Mouse (Mus musculus) heart, embryonic 13.5 days (tissue): Measurements from ENCODE around the gene Plxnb3. TPM values are rescaled to one million over a fixed set of nuclear protein-coding genes. Genes with fewer than 3 reads are reported as not detected.

Experiments used
- ATAC-seq: fragments of 200-750 bp; cut with Nextera tagmentation; 2 replicates; pipeline ENCODE4 v1.8.0; 2017; ENCODE audit warnings: moderate TSS enrichment; ENCODE audit not compliant: insufficient number of reproducible peaks, low FRiP score, low TSS enrichment; ENCODE audit errors: extremely low read depth
- H3K27ac ChIP-seq: fragments of 300-500 bp; sonication (generic); replicated peaks from 2 replicates; pipeline ENCODE4 v1.5.1; 2015; ENCODE audit warnings: moderate library complexity, mild to moderate bottlenecking, inconsistent platforms
- H3K27me3 ChIP-seq: fragments of 300-500 bp; sonication (generic); replicated peaks from 2 replicates; pipeline ENCODE4 v1.6.1; 2015; ENCODE audit warnings: mild to moderate bottlenecking, inconsistent platforms
- H3K36me3 ChIP-seq: fragments of 300-500 bp; sonication (generic); 2 replicates; pipeline ENCODE4 v1.6.1; 2015; ENCODE audit warnings: mild to moderate bottlenecking, inconsistent platforms
- H3K4me1 ChIP-seq: fragments of 300-500 bp; sonication (generic); 2 replicates; pipeline ENCODE4 v1.6.1; 2015; ENCODE audit warnings: inconsistent platforms
- H3K4me2 ChIP-seq: fragments of 300-500 bp; sonication (generic); 2 replicates; pipeline ENCODE4 v1.6.1; 2015; ENCODE audit warnings: inconsistent platforms, mild to moderate bottlenecking, moderate library complexity
- H3K4me3 ChIP-seq: fragments of 300-500 bp; sonication (generic); 2 replicates; pipeline ENCODE4 v1.5.1; 2015; ENCODE audit warnings: moderate library complexity, mild to moderate bottlenecking, inconsistent platforms
- H3K9ac ChIP-seq: fragments of 300-500 bp; sonication (generic); 2 replicates; pipeline ENCODE4 v1.6.1; 2015; ENCODE audit warnings: inconsistent platforms, mild to moderate bottlenecking, moderate library complexity
- H3K9me3 ChIP-seq: fragments of 300-500 bp; sonication (generic); 2 replicates; pipeline ENCODE4 v1.6.1; 2016; ENCODE audit warnings: inconsistent platforms
- WGBS: fragments of 180-500 bp; shearing (Covaris S2); methylation state at CpG from one replicate; pipeline ENCODE4 v1.1.7; 2015; ENCODE audit warnings: mixed read lengths; 5-methylcytosine and 5-hydroxymethylcytosine counted together
- polyA plus RNA-seq: library from polyadenylated mRNA; unstranded; fragments of >200 nt; fragmentation: Nextera tagmentation; extraction: Ambion mirVana; gene quantifications from 2 replicates; pipeline ENCODE4 v1.2.1, GENCODE M21; 2015

Gene Plxnb3
- polyA plus RNA-seq, 1 experiment from 2014 or later = 0.51 TPM

DNA sequence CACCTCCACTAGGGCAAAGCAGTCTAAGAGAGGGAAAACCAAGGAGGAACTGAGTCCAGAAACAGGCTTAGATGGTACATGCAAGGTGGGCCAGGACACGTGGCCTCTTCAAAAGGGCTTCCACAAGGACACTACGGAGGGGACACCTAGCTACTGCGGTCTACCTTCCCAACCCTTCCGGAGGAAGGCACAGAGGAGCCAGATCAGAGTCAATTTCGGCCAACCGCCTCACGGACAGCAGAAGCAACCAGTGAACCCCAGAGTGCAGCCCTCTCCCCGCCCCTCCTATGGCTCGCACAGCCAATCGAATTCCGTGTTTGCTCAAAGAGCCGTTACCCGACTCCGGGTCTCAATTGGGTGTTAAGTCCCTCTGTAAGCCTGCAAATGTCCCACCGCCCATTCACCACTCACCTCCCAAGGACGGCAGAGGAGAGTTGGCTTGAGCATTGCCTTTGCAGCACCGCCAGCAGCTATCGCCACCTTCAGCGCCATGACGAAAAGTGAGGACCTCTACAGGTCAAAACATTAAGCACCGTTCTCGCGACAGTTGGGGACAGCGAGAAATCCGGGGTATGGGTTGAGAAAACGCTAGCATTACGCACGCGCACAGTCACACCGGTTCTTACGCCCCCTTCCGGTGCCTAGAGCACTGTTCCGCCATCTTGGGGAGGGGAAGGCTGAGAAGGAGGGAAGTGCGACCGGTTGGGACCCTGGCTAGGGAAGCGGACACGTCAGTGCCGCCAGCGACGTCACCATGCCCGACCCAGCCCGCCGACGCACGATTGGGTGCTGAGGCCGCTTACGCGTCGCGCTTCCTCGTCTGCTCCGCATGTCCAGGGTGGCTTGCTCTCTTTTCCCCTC lies 29.7 kb downstream of the Plxnb3 start, which contains the start of the genes Idh3g and Ssr4:
Gene Idh3g, minus strand, starts transcription at position 534 of the 861 bp plus-strand sequence.
Gene Ssr4, plus strand, starts transcription at position 665 of the 861 bp plus-strand sequence.
- ATAC-seq = peak; percentile 96

DNA sequence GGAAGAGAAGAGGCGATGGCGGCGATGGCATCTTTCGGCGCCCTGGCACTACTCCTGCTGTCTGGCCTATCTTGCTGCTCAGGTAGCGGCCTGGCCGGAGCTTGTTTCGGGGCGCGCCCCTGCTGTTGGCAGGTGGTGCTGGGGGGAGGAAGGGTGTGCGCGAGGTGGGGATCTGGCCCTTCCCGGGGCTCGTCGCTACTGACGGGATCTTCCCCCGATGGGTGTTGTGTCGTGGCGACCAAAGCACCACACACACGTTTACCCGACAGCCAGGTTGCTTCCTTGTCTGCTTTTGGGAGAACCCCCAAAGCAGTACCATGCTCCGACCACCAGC lies 30.3 kb downstream of the Plxnb3 start:
- H3K27me3 ChIP-seq = no peaks in the 10 kb centered on the region; the same call in 1 of the 2 replicates
- peaks cover 22% of the 10 kb centered on the region for H3K4me1 ChIP-seq
- H3K36me3 ChIP-seq = peaks cover 35% of the 10 kb centered on the region
- WGBS = 5% methylated on average over 22 of the region's 22 CpGs
- no peaks in the 10 kb centered on the region for H3K9me3 ChIP-seq
- peak overlapping the region; percentile 91 for H3K27ac ChIP-seq
- H3K9ac ChIP-seq = peak overlapping the region; percentile 88
- peak overlapping the region; percentile 71 for H3K4me3 ChIP-seq
- ATAC-seq = no peak
- peak overlapping the region; percentile 78 for H3K4me2 ChIP-seq

More for the DNA sequence above, 29.7 kb downstream of the Plxnb3 start, which contains the start of the genes Idh3g and Ssr4:
- WGBS = 4% methylated on average over 43 of the region's 52 CpGs
- H3K9me3 ChIP-seq = no peaks in the 10 kb centered on the region
- peaks cover 22% of the 10 kb centered on the region for H3K4me1 ChIP-seq
- H3K27ac ChIP-seq = peak within 1 kb of the TSS; percentile 91
- no peaks in the 10 kb centered on the region; the same call in 1 of the 2 replicates for H3K27me3 ChIP-seq
- H3K4me2 ChIP-seq = peak within 1 kb of the TSS; percentile 78
- peaks cover 41% of the 10 kb centered on the region for H3K36me3 ChIP-seq
- peak within 1 kb of the TSS; percentile 88 for H3K9ac ChIP-seq
- H3K4me3 ChIP-seq = peak within 1 kb of the TSS; percentile 71

DNA sequence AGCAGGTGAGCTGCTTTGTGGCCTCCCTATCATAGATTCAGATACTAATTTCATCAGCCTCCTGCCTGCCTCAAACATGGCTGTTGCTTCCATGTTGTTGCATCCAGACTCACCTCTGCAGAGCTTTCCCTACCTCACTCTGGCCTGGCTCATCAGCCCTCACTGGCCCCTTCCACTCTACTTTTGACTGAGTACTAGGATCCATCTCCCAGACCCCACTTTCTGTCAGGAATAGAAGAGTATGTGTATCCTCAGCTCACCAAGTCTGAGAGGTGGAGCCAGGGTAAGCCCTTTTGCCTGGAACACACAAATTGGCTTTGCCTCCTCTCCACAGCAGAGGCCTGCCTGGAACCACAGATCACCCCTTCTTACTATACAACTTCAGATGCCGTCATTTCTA lies 31.6 kb downstream of the Plxnb3 start:
- Histone ChIP-seq H3K9me3 (no peaks in the 10 kb centered on the region), H3K36me3 (peaks cover 28% of the 10 kb centered on the region), H3K4me2 (peak overlapping the region; percentile 78), H3K27me3 (no peaks in the 10 kb centered on the region; the same call in 1 of the 2 replicates), H3K4me1 (peaks cover 22% of the 10 kb centered on the region), H3K27ac (no peak overlapping the region), H3K9ac (peak overlapping the region; percentile 88), H3K4me3 (peak overlapping the region; percentile 71)
- 90% methylated on average over 1 of the region's 1 CpGs for WGBS
- ATAC-seq = no peak

GRCm38 (mm10) chrX:73793039-73793438 lies 36.1 kb downstream of the Plxnb3 start:
- H3K4me2 ChIP-seq = no peak overlapping the region
- peaks cover 7% of the 10 kb centered on the region for H3K4me1 ChIP-seq
- no peak overlapping the region for H3K27ac ChIP-seq
- no peak overlapping the region for H3K9ac ChIP-seq
- no peaks in the 10 kb centered on the region for H3K9me3 ChIP-seq
- H3K36me3 ChIP-seq = peaks cover 28% of the 10 kb centered on the region
- no peaks in the 10 kb centered on the region for H3K27me3 ChIP-seq
- no peak overlapping the region for H3K4me3 ChIP-seq
- ATAC-seq = no peak

DNA sequence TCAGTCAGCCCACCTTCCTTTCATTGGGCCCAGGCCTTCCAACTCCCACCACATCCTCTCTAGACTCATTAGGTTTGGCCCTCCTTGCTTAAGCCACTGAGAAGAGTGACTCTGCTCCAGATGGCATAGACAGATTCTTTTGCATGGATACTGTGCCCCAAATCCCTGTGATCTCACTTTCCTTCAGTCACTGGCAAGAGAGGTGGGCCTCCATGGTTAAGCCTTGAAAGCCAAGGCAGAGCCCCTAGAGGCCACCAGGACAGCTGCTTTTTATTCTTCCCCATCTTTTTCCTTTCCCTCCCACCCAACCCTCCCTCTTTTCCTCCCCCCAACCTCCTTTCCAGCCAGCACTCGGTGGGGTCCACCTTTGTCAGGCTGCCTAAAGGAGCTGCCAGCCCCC lies 36.6 kb downstream of the Plxnb3 start:
- H3K27me3 ChIP-seq = no peaks in the 10 kb centered on the region
- no peak overlapping the region for H3K4me2 ChIP-seq
- H3K4me1 ChIP-seq = peaks cover 2% of the 10 kb centered on the region
- H3K9me3 ChIP-seq = no peaks in the 10 kb centered on the region
- H3K4me3 ChIP-seq = no peak overlapping the region
- H3K9ac ChIP-seq = no peak overlapping the region
- 67% methylated on average over 1 of the region's 1 CpGs for WGBS
- peaks cover 28% of the 10 kb centered on the region for H3K36me3 ChIP-seq
- no peak overlapping the region for H3K27ac ChIP-seq
- ATAC-seq = no peak

DNA sequence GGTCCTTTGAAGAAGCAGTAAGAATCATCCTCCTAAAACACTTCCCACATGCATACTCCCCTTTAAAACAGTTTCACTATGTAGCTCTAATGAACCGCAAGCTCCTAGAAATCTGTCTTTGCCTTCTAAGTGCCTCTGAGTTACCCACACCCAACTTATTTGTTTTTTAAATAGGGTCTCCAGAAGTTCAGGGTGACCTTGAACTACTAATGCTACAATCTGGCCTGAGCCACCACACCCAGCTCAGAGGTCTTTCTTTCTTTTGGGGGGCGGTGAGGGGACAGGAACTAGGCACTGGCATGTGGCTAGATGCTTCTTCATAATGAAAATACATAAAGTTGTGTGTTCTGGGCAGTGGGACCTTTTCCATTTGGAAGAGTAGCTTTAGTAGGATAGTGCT lies 40.6 kb downstream of the Plxnb3 start:
- no peak overlapping the region for H3K4me3 ChIP-seq
- H3K27ac ChIP-seq = no peak overlapping the region
- H3K9ac ChIP-seq = no peak overlapping the region
- H3K4me2 ChIP-seq = no peak overlapping the region
- H3K4me1 ChIP-seq = no peaks in the 10 kb centered on the region
- H3K36me3 ChIP-seq = no peaks in the 10 kb centered on the region
- no peaks in the 10 kb centered on the region for H3K9me3 ChIP-seq
- 78% methylated on average over 2 of the region's 2 CpGs for WGBS
- H3K27me3 ChIP-seq = peaks cover 10% of the 10 kb centered on the region; the same call in 1 of the 2 replicates
- ATAC-seq = no peak

DNA sequence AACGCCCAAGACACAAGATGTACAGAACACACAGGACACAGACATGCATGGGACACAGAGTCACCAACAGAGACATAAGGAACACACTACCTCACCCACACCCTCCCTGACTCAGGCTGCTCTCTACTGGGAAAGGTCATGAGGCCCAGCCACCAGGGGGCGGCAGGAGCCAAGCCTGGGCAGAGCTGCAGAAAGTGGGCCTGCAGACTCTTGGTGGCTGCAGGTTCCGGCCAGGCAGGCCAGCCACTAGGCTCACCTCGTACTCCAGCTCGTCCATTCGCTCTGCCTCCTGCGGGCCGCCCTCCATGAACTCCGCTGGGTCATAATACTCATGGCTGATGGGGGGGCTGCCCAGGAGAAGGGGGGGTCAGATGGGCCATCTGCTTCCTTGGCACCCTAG lies 41.6 kb downstream of the Plxnb3 start:
- Histone ChIP-seq H3K4me3 (no peak overlapping the region), H3K36me3 (no peaks in the 10 kb centered on the region), H3K4me2 (no peak overlapping the region), H3K27ac (no peak overlapping the region), H3K9ac (no peak overlapping the region), H3K27me3 (peaks cover 10% of the 10 kb centered on the region; the same call in 1 of the 2 replicates), H3K4me1 (no peaks in the 10 kb centered on the region), H3K9me3 (no peaks in the 10 kb centered on the region)
- WGBS = 27% methylated on average over 6 of the region's 9 CpGs
- no peak; the same call in 1 of the 2 replicates for ATAC-seq

DNA sequence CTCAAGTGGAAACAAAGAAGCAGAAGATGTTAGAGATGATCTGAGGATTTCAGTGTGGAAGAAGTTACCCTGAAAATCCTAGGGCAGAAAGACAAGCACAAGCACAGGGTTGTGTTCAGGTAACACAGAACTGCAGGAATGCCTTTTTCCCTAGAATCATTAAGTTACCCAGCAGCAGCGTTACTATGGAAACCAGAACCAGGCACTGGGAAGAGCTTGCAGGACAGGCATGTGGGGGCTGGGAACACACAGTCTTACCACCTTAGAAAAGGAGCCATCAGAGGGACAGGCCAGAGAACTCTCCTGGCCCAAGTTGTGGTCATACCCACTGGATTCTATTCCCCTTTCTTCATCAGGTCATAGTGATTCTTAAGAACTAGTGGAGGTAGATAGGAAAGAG lies 48.9 kb downstream of the Plxnb3 start:
- H3K4me2 ChIP-seq = no peak overlapping the region
- H3K9ac ChIP-seq = no peak overlapping the region
- no peak for ATAC-seq
- H3K27me3 ChIP-seq = no peaks in the 10 kb centered on the region; the same call in 1 of the 2 replicates
- H3K9me3 ChIP-seq = no peaks in the 10 kb centered on the region
- H3K27ac ChIP-seq = no peak overlapping the region
- H3K36me3 ChIP-seq = no peaks in the 10 kb centered on the region
- 72% methylated on average over 1 of the region's 1 CpGs for WGBS
- H3K4me3 ChIP-seq = no peak overlapping the region
- no peaks in the 10 kb centered on the region for H3K4me1 ChIP-seq

DNA sequence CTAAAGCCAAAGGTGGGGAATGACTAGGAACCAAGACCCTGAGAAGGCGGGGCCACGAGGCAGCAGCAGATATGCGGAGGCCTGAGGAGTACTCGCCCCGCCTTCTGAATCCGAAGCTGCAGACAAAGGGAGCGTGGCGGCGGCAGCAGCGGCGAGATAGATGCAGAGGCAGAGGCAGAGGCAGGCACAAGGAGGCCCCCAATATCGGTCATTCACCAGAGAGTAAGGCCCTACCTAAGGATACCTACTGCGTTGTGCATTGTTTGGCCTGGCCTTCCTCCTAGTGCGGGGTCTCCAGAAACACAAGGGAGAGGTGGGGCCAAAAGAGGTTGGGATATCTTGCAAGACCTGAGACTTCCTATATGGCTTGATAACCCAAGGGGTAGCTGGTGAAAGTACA lies 58.2 kb downstream of the Plxnb3 start:
- peak overlapping the region; percentile 63 for H3K4me2 ChIP-seq
- ATAC-seq = no peak
- H3K4me3 ChIP-seq = peak overlapping the region; percentile 39
- H3K27ac ChIP-seq = no peak overlapping the region
- no peaks in the 10 kb centered on the region for H3K9me3 ChIP-seq
- H3K27me3 ChIP-seq = no peaks in the 10 kb centered on the region
- H3K36me3 ChIP-seq = no peaks in the 10 kb centered on the region
- peak overlapping the region; percentile 69 for H3K9ac ChIP-seq
- WGBS = 12% methylated on average over 14 of the region's 14 CpGs
- no peaks in the 10 kb centered on the region for H3K4me1 ChIP-seq

GRCm38 (mm10) chrX:73816596-73817314 lies 59.9 kb downstream of the Plxnb3 start:
- H3K27ac ChIP-seq = no peak overlapping the region
- 44% methylated on average over 3 of the region's 3 CpGs for WGBS
- no peak overlapping the region for H3K9ac ChIP-seq
- no peaks in the 10 kb centered on the region for H3K36me3 ChIP-seq
- ATAC-seq = no peak
- peaks cover 2% of the 10 kb centered on the region; the same call in 1 of the 2 replicates for H3K27me3 ChIP-seq
- no peak overlapping the region for H3K4me3 ChIP-seq
- no peaks in the 10 kb centered on the region for H3K4me1 ChIP-seq
- no peak overlapping the region for H3K4me2 ChIP-seq
- no peaks in the 10 kb centered on the region for H3K9me3 ChIP-seq
